Mouse (Mus musculus) liver (tissue): ENCODE data around the gene Fubp1.

ENCODE experiments used
- DNase-seq: peaks from one replicate; pipeline ENCODE4 v3.0.0-alpha.2; 2020; ENCODE audit warnings: mixed read lengths

Fubp1 gene

DNA sequence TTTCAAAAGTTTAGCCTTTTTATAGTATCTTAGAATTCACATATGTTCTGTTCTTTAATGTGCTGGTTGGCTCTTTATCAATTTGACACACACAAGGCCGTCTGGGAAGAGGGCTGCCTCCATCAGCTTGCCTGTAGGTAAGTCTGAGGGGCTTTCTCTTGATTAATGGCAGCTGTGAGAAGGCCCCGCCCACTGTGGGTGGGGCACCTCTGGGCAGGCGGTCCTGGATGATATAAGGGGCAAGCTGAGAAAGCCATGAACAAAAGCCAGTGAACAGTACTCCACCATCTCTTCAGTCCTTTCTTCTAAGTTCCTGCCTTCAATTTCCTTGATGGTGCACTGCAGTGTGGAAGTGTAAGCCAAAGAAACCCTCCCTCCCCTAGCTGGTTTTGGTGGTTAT, 71.9 kb downstream of the Fubp1 start:
- peak; percentile 54 for DNase-seq

DNA sequence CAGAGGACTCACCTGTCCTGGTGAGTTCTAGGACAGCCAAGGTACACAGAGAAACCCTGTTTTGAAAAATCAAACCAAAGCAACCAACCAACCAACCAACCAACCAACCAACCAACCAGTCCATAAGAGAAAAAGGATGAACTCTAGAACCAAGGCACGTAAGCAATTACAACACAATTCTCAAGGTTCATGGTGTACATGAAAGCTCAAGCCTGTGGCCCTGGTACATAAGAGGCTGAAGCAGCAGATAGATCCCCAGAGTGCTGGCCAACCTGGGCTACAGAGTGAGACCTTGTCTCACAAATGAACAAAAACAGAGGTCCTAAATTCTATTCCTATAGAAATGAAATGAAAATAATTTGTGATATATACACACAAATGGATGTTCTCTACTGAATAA, 74.1 kb downstream of the Fubp1 start:
- DNase-seq = no peak

DNA sequence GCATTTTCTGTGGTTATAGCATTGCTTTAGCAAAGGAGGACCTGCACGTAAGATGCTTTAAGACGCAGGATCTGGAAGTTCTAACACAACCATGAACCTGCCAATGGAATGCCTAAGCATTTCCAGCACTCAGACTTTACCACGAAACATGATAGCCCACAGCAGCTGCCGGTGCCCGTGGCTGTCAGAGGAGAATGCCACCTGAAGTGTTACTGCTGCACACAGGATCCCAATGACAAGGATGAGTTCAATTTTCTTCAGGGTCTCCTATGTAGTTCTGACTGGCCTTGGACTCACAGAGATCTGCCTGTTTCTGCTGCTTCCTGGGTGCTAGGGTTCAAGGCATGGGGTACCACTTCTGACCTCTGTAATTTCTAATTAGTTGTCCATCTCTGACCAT, 74.5 kb downstream of the Fubp1 start:
- DNase-seq = no peak
